Mouse (Mus musculus) liver, embryonic 12.5 days (tissue): ENCODE data around the gene Dpp8. TPM values are rescaled to one million over a fixed set of nuclear protein-coding genes. Genes with fewer than 3 reads are reported as not detected.
A peak's percentile ranks its signal among the peaks of the same experiment; 100 is the strongest.
"Not testable (repeated sequence)": the region's sequence is repeated elsewhere in the genome, so short reads cannot be mapped to it uniquely, and the experiment has no call there.

Experiments
- ATAC-seq: fragments of 200-750 bp; cut with Nextera tagmentation; 2 replicates; pipeline ENCODE4 v1.8.0; 2017; ENCODE audit warnings: moderate number of reproducible peaks, mild to moderate bottlenecking, moderate library complexity
- H3K27ac ChIP-seq: fragments of 300-500 bp; sonication (generic); 2 replicates; pipeline ENCODE4 v1.5.1; 2016; ENCODE audit warnings: mild to moderate bottlenecking
- H3K27me3 ChIP-seq: fragments of 300-500 bp; sonication (generic); replicated peaks from 2 replicates; pipeline ENCODE4 v1.6.1; 2016; ENCODE audit warnings: mild to moderate bottlenecking, moderate library complexity
- H3K36me3 ChIP-seq: fragments of 300-500 bp; sonication (generic); 2 replicates; pipeline ENCODE4 v1.6.1; 2016; ENCODE audit warnings: mild to moderate bottlenecking, moderate library complexity
- H3K4me1 ChIP-seq: fragments of 300-500 bp; sonication (generic); 2 replicates; pipeline ENCODE4 v1.6.1; 2016
- H3K4me2 ChIP-seq: fragments of 300-500 bp; sonication (generic); 2 replicates; pipeline ENCODE4 v1.6.1; 2016; ENCODE audit warnings: mild to moderate bottlenecking, moderate library complexity
- H3K4me3 ChIP-seq: fragments of 300-500 bp; sonication (generic); 2 replicates; pipeline ENCODE4 v1.5.1; 2016; ENCODE audit warnings: mild to moderate bottlenecking, moderate library complexity
- H3K9ac ChIP-seq: fragments of 300-500 bp; sonication (generic); 2 replicates; pipeline ENCODE4 v1.6.1; 2016; ENCODE audit warnings: mild to moderate bottlenecking, moderate library complexity
- H3K9me3 ChIP-seq: fragments of 300-500 bp; sonication (generic); replicated peaks from 2 replicates; pipeline ENCODE4 v1.6.1; 2016; ENCODE audit warnings: mild to moderate bottlenecking, moderate library complexity
- WGBS: fragments of 180-500 bp; shearing (Covaris S2); methylation state at CpG from one replicate; pipeline ENCODE4 v1.1.7; 2016; ENCODE audit not compliant: insufficient replicate concordance; 5-methylcytosine and 5-hydroxymethylcytosine counted together
- polyA plus RNA-seq: library from polyadenylated mRNA; unstranded; fragments of >200 nt; fragmentation: Nextera tagmentation; extraction: Ambion mirVana; gene quantifications from 2 replicates; pipeline ENCODE4 v1.2.1, GENCODE M21; 2016

Gene Dpp8
- 31.4 and 32.8 TPM in 2 replicates for polyA plus RNA-seq

- ATAC-seq, result peak; percentile 93
- Histone ChIP-seq H3K4me3 (peak within 1 kb of the TSS; percentile 99), H3K27me3 (no peaks in the 10 kb centered on the region), H3K4me1 (peaks cover 31% of the 10 kb centered on the region), H3K36me3 (peaks cover 31% of the 10 kb centered on the region), H3K4me2 (peak within 1 kb of the TSS; percentile 85), H3K9ac (peak within 1 kb of the TSS; percentile 99), H3K27ac (peak within 1 kb of the TSS; percentile 96), H3K9me3 (no peaks in the 10 kb centered on the region)
- WGBS, result under 1% methylated on average over 74 of the region's 85 CpGs
These were observed at the start of gene Dpp8 for GRCm38 (mm10) chr9:65032269-65033108. Gene Dpp8, plus strand, starts transcription at chr9:65032414.

- H3K4me3 ChIP-seq, result peak overlapping the region; percentile 18; the same call in 1 of the 2 replicates
- WGBS, result 23% methylated on average over 8 of the region's 8 CpGs
- peak overlapping the region; percentile 47 for H3K9ac ChIP-seq
- H3K4me1 ChIP-seq, result peaks cover 56% of the 10 kb centered on the region
- H3K4me2 ChIP-seq, result peak overlapping the region; percentile 52
- H3K9me3 ChIP-seq, result no peaks in the 10 kb centered on the region
- H3K36me3 ChIP-seq, result peaks cover 98% of the 10 kb centered on the region
- peak; percentile 98 for ATAC-seq
- peak overlapping the region; percentile 88 for H3K27ac ChIP-seq
- no peaks in the 10 kb centered on the region for H3K27me3 ChIP-seq
These were observed 47.0 kb upstream of the Dpp8 start for GRCm38 (mm10) chr9:64985037-64985794.

GRCm38 (mm10) chr9:64985807-64986206 lies 46.4 kb upstream of the Dpp8 start:
- peaks cover 98% of the 10 kb centered on the region for H3K36me3 ChIP-seq
- H3K4me2 ChIP-seq, result peak overlapping the region; percentile 52
- H3K4me3 ChIP-seq, result 0 out of 2 replicates have a peak overlapping the region, but pooled peaks have one; percentile 0
- ATAC-seq, result no peak
- H3K9me3 ChIP-seq, result no peaks in the 10 kb centered on the region
- WGBS, result 87% methylated on average over 9 of the region's 9 CpGs
- peaks cover 56% of the 10 kb centered on the region for H3K4me1 ChIP-seq
- H3K9ac ChIP-seq, result 0 out of 2 replicates have a peak overlapping the region, but pooled peaks have one; percentile 47
- H3K27ac ChIP-seq, result peak overlapping the region; percentile 88
- no peaks in the 10 kb centered on the region for H3K27me3 ChIP-seq

- peaks cover 96% of the 10 kb centered on the region for H3K36me3 ChIP-seq
- no peak overlapping the region for H3K4me3 ChIP-seq
- WGBS, result 85% methylated on average over 2 of the region's 2 CpGs
- H3K4me1 ChIP-seq, result peaks cover 50% of the 10 kb centered on the region
- ATAC-seq, result no peak
- H3K9me3 ChIP-seq, result no peaks in the 10 kb centered on the region
- H3K27me3 ChIP-seq, result no peaks in the 10 kb centered on the region
- H3K27ac ChIP-seq, result no peak overlapping the region
- H3K9ac ChIP-seq, result no peak overlapping the region
- H3K4me2 ChIP-seq, result no peak overlapping the region
These were observed 44.6 kb upstream of the Dpp8 start for GRCm38 (mm10) chr9:64987651-64988050.

GRCm38 (mm10) chr9:64988443-64988842 lies 43.8 kb upstream of the Dpp8 start:
- Histone ChIP-seq H3K4me1 (peaks cover 46% of the 10 kb centered on the region), H3K27ac (no peak overlapping the region), H3K4me2 (no peak overlapping the region), H3K4me3 (no peak overlapping the region), H3K36me3 (peaks cover 96% of the 10 kb centered on the region), H3K9ac (no peak overlapping the region), H3K9me3 (no peaks in the 10 kb centered on the region), H3K27me3 (no peaks in the 10 kb centered on the region)
- 60% methylated on average over 6 of the region's 6 CpGs for WGBS
- ATAC-seq, result no peak

GRCm38 (mm10) chr9:64990291-64990690 lies 41.9 kb upstream of the Dpp8 start:
- WGBS, result 83% methylated on average over 7 of the region's 7 CpGs
- no peaks in the 10 kb centered on the region for H3K9me3 ChIP-seq
- peaks cover 32% of the 10 kb centered on the region for H3K4me1 ChIP-seq
- no peak overlapping the region for H3K4me3 ChIP-seq
- H3K27ac ChIP-seq, result no peak overlapping the region
- ATAC-seq, result no peak
- H3K27me3 ChIP-seq, result no peaks in the 10 kb centered on the region
- H3K4me2 ChIP-seq, result no peak overlapping the region
- H3K36me3 ChIP-seq, result peaks cover 92% of the 10 kb centered on the region
- H3K9ac ChIP-seq, result no peak overlapping the region

- H3K9ac ChIP-seq, H3K27me3 ChIP-seq, H3K4me3 ChIP-seq, H3K27ac ChIP-seq, H3K4me2 ChIP-seq, ATAC-seq, H3K4me1 ChIP-seq, H3K9me3 ChIP-seq: not testable (repeated sequence)
- WGBS, result 78% methylated on average over 1 of the region's 1 CpGs
- peaks cover 91% of the 10 kb centered on the region for H3K36me3 ChIP-seq
These were observed 36.8 kb upstream of the Dpp8 start for GRCm38 (mm10) chr9:64995464-64995863.

GRCm38 (mm10) chr9:65001481-65001880 lies 30.7 kb upstream of the Dpp8 start:
- H3K4me3 ChIP-seq, result no peak overlapping the region
- ATAC-seq, result no peak
- WGBS, result 69% methylated on average over 4 of the region's 4 CpGs
- H3K27me3 ChIP-seq, result no peaks in the 10 kb centered on the region
- H3K4me2 ChIP-seq, result no peak overlapping the region
- 0 out of 2 replicates have a peak, but pooled peaks cover 4% of the 10 kb centered on the region for H3K4me1 ChIP-seq
- H3K9ac ChIP-seq, result no peak overlapping the region
- no peak overlapping the region; the same call in 1 of the 2 replicates for H3K27ac ChIP-seq
- H3K9me3 ChIP-seq, result no peaks in the 10 kb centered on the region
- peaks cover 93% of the 10 kb centered on the region for H3K36me3 ChIP-seq

- Histone ChIP-seq H3K9me3 (no peaks in the 10 kb centered on the region), H3K27ac (no peak overlapping the region), H3K4me2 (no peak overlapping the region), H3K4me1 (peaks cover 10% of the 10 kb centered on the region; the same call in 1 of the 2 replicates), H3K4me3 (no peak overlapping the region), H3K9ac (no peak overlapping the region), H3K27me3 (no peaks in the 10 kb centered on the region), H3K36me3 (peaks cover 82% of the 10 kb centered on the region)
- 84% methylated on average over 8 of the region's 8 CpGs for WGBS
- no peak for ATAC-seq
These were observed 26.5 kb upstream of the Dpp8 start for GRCm38 (mm10) chr9:65005737-65006136.

GRCm38 (mm10) chr9:65010632-65011031 lies 21.6 kb upstream of the Dpp8 start:
- Histone ChIP-seq H3K36me3 (peaks cover 40% of the 10 kb centered on the region), H3K27ac (no peak overlapping the region), H3K4me1 (peaks cover 24% of the 10 kb centered on the region), H3K9me3 (no peaks in the 10 kb centered on the region), H3K4me3 (no peak overlapping the region), H3K27me3 (no peaks in the 10 kb centered on the region), H3K4me2 (no peak overlapping the region), H3K9ac (no peak overlapping the region)
- 62% methylated on average over 8 of the region's 8 CpGs for WGBS
- no peak for ATAC-seq

- Histone ChIP-seq H3K27me3 (no peaks in the 10 kb centered on the region), H3K27ac (no peak overlapping the region), H3K4me2 (no peak overlapping the region), H3K9me3 (no peaks in the 10 kb centered on the region), H3K4me1 (peaks cover 30% of the 10 kb centered on the region), H3K4me3 (no peak overlapping the region), H3K9ac (no peak overlapping the region), H3K36me3 (peaks cover 33% of the 10 kb centered on the region)
- 43% methylated on average over 6 of the region's 6 CpGs for WGBS
- no peak for ATAC-seq
These were observed 20.9 kb upstream of the Dpp8 start for GRCm38 (mm10) chr9:65011304-65011703.
